ENCODE assay signal across 10 mouse cellular contexts in the genomic region with DNA sequence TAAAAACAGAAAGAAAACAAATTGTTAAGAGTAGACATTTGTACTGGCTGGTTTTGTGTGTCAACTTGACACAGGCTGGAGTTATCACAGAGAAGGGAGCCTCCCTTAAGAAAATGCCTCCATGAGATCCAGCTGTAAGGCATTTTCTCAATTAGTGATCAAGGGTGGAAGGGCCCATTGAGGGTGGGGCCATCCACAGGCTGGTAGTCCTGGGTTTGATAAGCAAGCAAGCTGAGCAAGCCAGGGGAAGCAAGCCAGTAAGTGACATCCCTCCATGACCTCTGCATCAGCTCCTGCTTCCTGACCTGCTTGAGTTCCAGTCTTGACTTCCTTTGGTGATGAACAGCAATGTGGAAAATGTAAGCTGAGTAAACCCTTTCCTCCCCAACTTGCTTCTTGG. TPM values are rescaled to one million over a fixed set of nuclear protein-coding genes. Genes with fewer than 3 reads are reported as not detected.
DNase-seq lines count a peak whose midpoint lies in the region; ATAC-seq and TF ChIP-seq lines count a peak whose summit lies in the region.
"Not testable (repeated sequence)": the region's sequence is repeated elsewhere in the genome, so short reads cannot be mapped to it uniquely, and the experiment has no call there.
"Had no signal": no experiment of that assay in that cellular context is flagged by ENCODE, and none has a peak within 500 bp of the region (broad histone marks: within the 10 kb centered on the region; RNA-seq: fewer than 3 reads in every experiment).

No protein-coding gene starts in this region.

- peak overlapping the region; percentile 16; the same call in 1 of the 2 replicates for H3K4me3 ChIP-seq in liver, embryonic 12.5 days
- not testable (repeated sequence) for H3K4me3 ChIP-seq in liver, embryonic 14.5 days (ENCODE audit: insufficient read depth in 1 of 2, low read depth in 2 of 2, low read length in 2 of 2); midbrain, embryonic 11.5 days (ENCODE audit: low read depth, low read length); midbrain, embryonic 15.5 days; midbrain, postnatal 0 days (ENCODE audit: low read depth, low read length)

- H3K27ac ChIP-seq in liver, embryonic 12.5 days: peak overlapping the region; percentile 76
- H3K27ac ChIP-seq in liver, embryonic 14.5 days; midbrain, embryonic 11.5 days (ENCODE audit: low read depth, low read length): not testable (repeated sequence)
- H3K27ac ChIP-seq in midbrain, embryonic 15.5 days: 0 out of 2 replicates have a peak overlapping the region, but pooled peaks have one; percentile 17
- H3K27ac ChIP-seq in midbrain, postnatal 0 days (ENCODE audit: low read depth, low read length): 0 out of 2 replicates have a peak overlapping the region, but pooled peaks have one; percentile 1

- H3K9me3 ChIP-seq in liver, embryonic 12.5 days (replicated peaks); liver, embryonic 14.5 days (ENCODE audit: control insufficient read depth, low read length); midbrain, embryonic 11.5 days (ENCODE audit: control insufficient read depth, low read length); midbrain, embryonic 15.5 days; midbrain, postnatal 0 days (ENCODE audit: low read length): not testable (repeated sequence)

- TF ChIP-seq CTCF in liver, embryonic 14.5 days (IDR thresholded peaks at IDR 0.05; ENCODE audit: low read depth); midbrain, postnatal 0 days (IDR thresholded peaks at IDR 0.05): not testable (repeated sequence)

- H3K36me3 ChIP-seq in liver, embryonic 12.5 days; liver, embryonic 14.5 days (replicated peaks; ENCODE audit: control insufficient read depth, insufficient read depth, low read depth); midbrain, embryonic 11.5 days (ENCODE audit: control insufficient read depth, insufficient read depth, low read length); midbrain, embryonic 15.5 days (replicated peaks); midbrain, postnatal 0 days (ENCODE audit: insufficient read depth, low read length): not testable (repeated sequence)

- peaks cover 58% of the 10 kb centered on the region for H3K4me1 ChIP-seq in liver, embryonic 12.5 days
- peaks cover 4 to 37% of the 10 kb centered on the region in 2 experiments for H3K4me1 ChIP-seq in liver, embryonic 14.5 days (replicated peaks; ENCODE audit: control insufficient read depth in 2 of 2, insufficient read depth in 2 of 2, low read length in 1 of 2)
- H3K4me1 ChIP-seq in midbrain, embryonic 11.5 days (ENCODE audit: control insufficient read depth, insufficient read depth, low read length): peaks cover 13% of the 10 kb centered on the region
- H3K4me1 ChIP-seq in midbrain, embryonic 15.5 days: peaks cover 11% of the 10 kb centered on the region
- H3K4me1 ChIP-seq in midbrain, postnatal 0 days (ENCODE audit: insufficient read depth, low read length): not testable (repeated sequence)

- peak overlapping the region; percentile 22; the same call in 1 of the 2 replicates for H3K9ac ChIP-seq in liver, embryonic 12.5 days
- H3K9ac ChIP-seq in liver, embryonic 14.5 days (replicated peaks); midbrain, embryonic 11.5 days (ENCODE audit: low read length); midbrain, embryonic 15.5 days; midbrain, postnatal 0 days (replicated peaks; ENCODE audit: low read length, poor library complexity, severe bottlenecking): not testable (repeated sequence)

- ATAC-seq in liver, embryonic 12.5 days: peak; percentile 73
- peak; percentile 47 for ATAC-seq in liver, embryonic 14.5 days (ENCODE audit: insufficient read depth)
- ATAC-seq in midbrain, embryonic 11.5 days (ENCODE audit: low FRiP score): peak; percentile 9; the same call in 1 of the 2 replicates
- ATAC-seq in midbrain, embryonic 15.5 days (replicated peaks); midbrain, postnatal 0 days (ENCODE audit: low FRiP score): not testable (repeated sequence)

- DNase-seq in liver: peak; percentile 63
- DNase-seq in liver, embryonic 14.5 days (ENCODE audit: low read depth in 3 of 3, low spot score in 3 of 3); midbrain, embryonic 11.5 days (ENCODE audit: low spot score, missing footprints); midbrain, postnatal 0 days (ENCODE audit: low spot score): not testable (repeated sequence)

- not testable (repeated sequence) for H3K27me3 ChIP-seq in liver, embryonic 12.5 days (replicated peaks); liver, embryonic 14.5 days (ENCODE audit: control insufficient read depth, insufficient read depth, low read length); midbrain, embryonic 11.5 days (ENCODE audit: control insufficient read depth, insufficient read depth, low read length); midbrain, embryonic 15.5 days (replicated peaks); midbrain, postnatal 0 days (ENCODE audit: insufficient read depth, low read length)

- TF ChIP-seq EP300 in liver, embryonic 14.5 days (IDR thresholded peaks at IDR 0.05; ENCODE audit: low read depth): not testable (repeated sequence)

- H3K4me2 ChIP-seq in liver, embryonic 12.5 days: peak overlapping the region; percentile 39
- peak overlapping the region; percentile 28 for H3K4me2 ChIP-seq in liver, embryonic 14.5 days (ENCODE audit: low read depth)
- H3K4me2 ChIP-seq in midbrain, embryonic 11.5 days; midbrain, embryonic 15.5 days; midbrain, postnatal 0 days (ENCODE audit: low read depth, low read length, poor library complexity, severe bottlenecking): not testable (repeated sequence)

RNA-seq across cellular contexts. Expression of gene Pdzrn4, which starts 48.2 kb away (rescaled TPM):
- polyA plus RNA-seq in liver, embryonic 12.5 days (2016; fragmentation: Nextera tagmentation; extraction: Ambion mirVana): 0.17 TPM in 1 of 2 replicates, not detected in the other
- polyA plus RNA-seq in liver, embryonic 14.5 days (2012; rRNA removed): not detected in 2 replicates
- polyA plus RNA-seq in liver, embryonic 14.5 days (2014; fragmentation: Nextera tagmentation; extraction: Ambion mirVana): not detected in 2 replicates
- polyA plus RNA-seq in midbrain, embryonic 11.5 days (2014; fragmentation: Nextera tagmentation; extraction: Ambion mirVana): 7.8 and 8.5 TPM in 2 replicates
- 35.1 and 35.5 TPM in 2 replicates for polyA plus RNA-seq in midbrain, embryonic 15.5 days (2015; fragmentation: Nextera tagmentation; extraction: Ambion mirVana)
- total RNA-seq in midbrain, postnatal 0 days (2014; rRNA removed): 14.6 and 19.0 TPM in 2 replicates
- 23.0 and 23.2 TPM in 2 replicates for polyA plus RNA-seq in midbrain, postnatal 0 days (2015; fragmentation: Nextera tagmentation; extraction: Ambion mirVana)
- total RNA-seq: adrenal gland, adult 2 months; common myeloid progenitor, adult 5-6 weeks; ES-E14; MEL had no signal
